Mouse (Mus musculus) embryonic facial prominence, embryonic 11.5 days (tissue): ENCODE data around the gene Tm4sf20. TPM values are rescaled to one million over a fixed set of nuclear protein-coding genes. Genes with fewer than 3 reads are reported as not detected.

ENCODE experiments used
- ATAC-seq: fragments of 200-750 bp; cut with Nextera tagmentation; replicated peaks from 2 replicates; pipeline ENCODE4 v1.8.0; 2017; ENCODE audit warnings: low read depth; ENCODE audit not compliant: insufficient number of reproducible peaks, low FRiP score, low TSS enrichment
- DNase-seq: peaks from one replicate; pipeline ENCODE4 v3.0.0-alpha.2; 2015; ENCODE audit warnings: low spot score
- H3K27ac ChIP-seq: fragments of 300-500 bp; sonication (generic); replicated peaks from 2 replicates; pipeline ENCODE4 v1.5.1; 2014; ENCODE audit warnings: mild to moderate bottlenecking, low read depth, low read length, control low read depth
- H3K27me3 ChIP-seq: fragments of 300-500 bp; sonication (generic); 2 replicates; pipeline ENCODE4 v1.6.1; 2014; ENCODE audit warnings: mild to moderate bottlenecking, low read length, moderate library complexity, mixed read lengths; ENCODE audit not compliant: control insufficient read depth, insufficient read depth
- H3K36me3 ChIP-seq: fragments of 300-500 bp; sonication (generic); replicated peaks from 2 replicates; pipeline ENCODE4 v1.6.1; 2014; ENCODE audit warnings: low read depth, mild to moderate bottlenecking, low read length, moderate library complexity, mixed read lengths; ENCODE audit not compliant: control insufficient read depth, insufficient read depth
- H3K4me1 ChIP-seq: fragments of 300-500 bp; sonication (generic); 2 replicates; pipeline ENCODE4 v1.6.1; 2014; ENCODE audit warnings: low read length, mixed read lengths; ENCODE audit not compliant: control insufficient read depth, insufficient read depth
- H3K4me2 ChIP-seq: fragments of 300-500 bp; sonication (generic); 2 replicates; pipeline ENCODE4 v1.6.1; 2014; ENCODE audit warnings: low read depth, mild to moderate bottlenecking, control low read depth, low read length, moderate library complexity
- H3K4me3 ChIP-seq: fragments of 300-500 bp; sonication (generic); 2 replicates; pipeline ENCODE4 v1.5.1; 2014; ENCODE audit warnings: low read depth, low read length, control low read depth
- H3K9ac ChIP-seq: fragments of 300-500 bp; sonication (generic); replicated peaks from 2 replicates; pipeline ENCODE4 v1.6.1; 2014; ENCODE audit warnings: mild to moderate bottlenecking, control low read depth, low read length
- H3K9me3 ChIP-seq: fragments of 300-500 bp; sonication (generic); replicated peaks from 2 replicates; pipeline ENCODE4 v1.6.1; 2016; ENCODE audit warnings: mild to moderate bottlenecking, low read length, inconsistent platforms, mixed read lengths; ENCODE audit not compliant: control insufficient read depth
- WGBS: fragments of 180-500 bp; shearing (Covaris S2); extraction: QIAGEN DNeasy Blood & Tissue Kit; methylation state at CpG from one replicate; pipeline ENCODE4 v1.1.7; 2014; 5-methylcytosine and 5-hydroxymethylcytosine counted together
- polyA plus RNA-seq: library from polyadenylated mRNA; unstranded; fragments of >200 nt; fragmentation: Nextera tagmentation; extraction: Ambion mirVana; gene quantifications from 2 replicates; pipeline ENCODE4 v1.2.1, GENCODE M21; 2014

Tm4sf20 gene
- polyA plus RNA-seq, 1 experiment from 2014 or later: not detected

GRCm38 (mm10) chr1:82773208-82773607, 4.9 kb upstream of the Tm4sf20 start:
- H3K27ac ChIP-seq: no peak overlapping the region
- ATAC-seq: no peak
- no peak overlapping the region for H3K4me3 ChIP-seq
- no peak for DNase-seq
- H3K36me3 ChIP-seq: no peaks in the 10 kb centered on the region
- no peak overlapping the region for H3K9ac ChIP-seq
- H3K27me3 ChIP-seq: no peaks in the 10 kb centered on the region
- WGBS: 74% methylated on average over 5 of the region's 5 CpGs
- no peak overlapping the region for H3K4me2 ChIP-seq
- no peaks in the 10 kb centered on the region for H3K9me3 ChIP-seq
- H3K4me1 ChIP-seq: no peaks in the 10 kb centered on the region

GRCm38 (mm10) chr1:82772428-82772827, 4.2 kb upstream of the Tm4sf20 start:
- ATAC-seq (0 out of 2 replicates have a peak, but pooled peaks have one; percentile 62), DNase-seq (no peak)
- H3K36me3 ChIP-seq: no peaks in the 10 kb centered on the region
- no peak overlapping the region for H3K9ac ChIP-seq
- no peak overlapping the region for H3K4me2 ChIP-seq
- no peak overlapping the region for H3K27ac ChIP-seq
- H3K9me3 ChIP-seq: no peaks in the 10 kb centered on the region
- no peaks in the 10 kb centered on the region for H3K4me1 ChIP-seq
- no peak overlapping the region for H3K4me3 ChIP-seq
- H3K27me3 ChIP-seq: no peaks in the 10 kb centered on the region
- WGBS: 77% methylated on average over 4 of the region's 4 CpGs

- no peak within 1 kb of the TSS for H3K4me3 ChIP-seq
- DNase-seq (no peak), ATAC-seq (no peak)
- H3K27me3 ChIP-seq: no peaks in the 10 kb centered on the region
- no peak within 1 kb of the TSS for H3K27ac ChIP-seq
- no peak within 1 kb of the TSS for H3K4me2 ChIP-seq
- 91% methylated on average over 14 of the region's 15 CpGs for WGBS
- no peaks in the 10 kb centered on the region for H3K4me1 ChIP-seq
- H3K9ac ChIP-seq: no peak within 1 kb of the TSS
- H3K9me3 ChIP-seq: no peaks in the 10 kb centered on the region
- H3K36me3 ChIP-seq: no peaks in the 10 kb centered on the region
These were observed 2.8 kb upstream of the Tm4sf20 start, which contains the start of gene Gm47791 for GRCm38 (mm10) chr1:82771022-82771586. TSS of gene Gm47791 (minus strand) at chr1:82771243.

GRCm38 (mm10) chr1:82766641-82767040, 1.6 kb downstream of the Tm4sf20 start:
- H3K9me3 ChIP-seq: no peaks in the 10 kb centered on the region
- DNase-seq (no peak), ATAC-seq (no peak)
- no peak overlapping the region for H3K4me2 ChIP-seq
- 77% methylated on average over 4 of the region's 4 CpGs for WGBS
- H3K4me1 ChIP-seq: no peaks in the 10 kb centered on the region
- H3K9ac ChIP-seq: no peak overlapping the region
- H3K4me3 ChIP-seq: no peak overlapping the region
- no peak overlapping the region for H3K27ac ChIP-seq
- H3K36me3 ChIP-seq: no peaks in the 10 kb centered on the region
- no peaks in the 10 kb centered on the region for H3K27me3 ChIP-seq

GRCm38 (mm10) chr1:82766227-82766626, 2.0 kb downstream of the Tm4sf20 start:
- Histone ChIP-seq H3K4me2 (no peak overlapping the region), H3K9me3 (no peaks in the 10 kb centered on the region), H3K4me3 (no peak overlapping the region), H3K36me3 (no peaks in the 10 kb centered on the region), H3K9ac (no peak overlapping the region), H3K27me3 (no peaks in the 10 kb centered on the region), H3K27ac (no peak overlapping the region), H3K4me1 (no peaks in the 10 kb centered on the region)
- DNase-seq (no peak), ATAC-seq (no peak)
- WGBS: 61% methylated on average over 1 of the region's 1 CpGs

- ATAC-seq (no peak), DNase-seq (no peak)
- H3K9ac ChIP-seq: no peak overlapping the region
- no peaks in the 10 kb centered on the region for H3K27me3 ChIP-seq
- no peak overlapping the region for H3K27ac ChIP-seq
- no peaks in the 10 kb centered on the region for H3K4me1 ChIP-seq
- H3K4me2 ChIP-seq: no peak overlapping the region
- H3K36me3 ChIP-seq: no peaks in the 10 kb centered on the region
- WGBS: 72% methylated on average over 1 of the region's 1 CpGs
- no peak overlapping the region for H3K4me3 ChIP-seq
- no peaks in the 10 kb centered on the region for H3K9me3 ChIP-seq
These were observed 6.0 kb downstream of the Tm4sf20 start for GRCm38 (mm10) chr1:82762274-82762673.

- WGBS: 92% methylated on average over 8 of the region's 8 CpGs
- no peaks in the 10 kb centered on the region for H3K4me1 ChIP-seq
- no peak overlapping the region for H3K4me2 ChIP-seq
- H3K9ac ChIP-seq: no peak overlapping the region
- H3K9me3 ChIP-seq: no peaks in the 10 kb centered on the region
- DNase-seq (no peak), ATAC-seq (no peak)
- no peak overlapping the region for H3K27ac ChIP-seq
- H3K4me3 ChIP-seq: no peak overlapping the region
- H3K27me3 ChIP-seq: no peaks in the 10 kb centered on the region
- no peaks in the 10 kb centered on the region for H3K36me3 ChIP-seq
These were observed 6.6 kb downstream of the Tm4sf20 start for GRCm38 (mm10) chr1:82761454-82762169.

- Histone ChIP-seq H3K4me3 (no peak overlapping the region), H3K9ac (no peak overlapping the region), H3K4me2 (no peak overlapping the region), H3K9me3 (no peaks in the 10 kb centered on the region), H3K4me1 (no peaks in the 10 kb centered on the region), H3K36me3 (no peaks in the 10 kb centered on the region), H3K27me3 (no peaks in the 10 kb centered on the region), H3K27ac (no peak overlapping the region)
- 82% methylated on average over 1 of the region's 1 CpGs for WGBS
- DNase-seq (peak; percentile 7), ATAC-seq (no peak)
These were observed 8.7 kb downstream of the Tm4sf20 start for GRCm38 (mm10) chr1:82759520-82759919.
